Mouse (Mus musculus): ENCODE measurements around the gene Akap12.

DNA sequence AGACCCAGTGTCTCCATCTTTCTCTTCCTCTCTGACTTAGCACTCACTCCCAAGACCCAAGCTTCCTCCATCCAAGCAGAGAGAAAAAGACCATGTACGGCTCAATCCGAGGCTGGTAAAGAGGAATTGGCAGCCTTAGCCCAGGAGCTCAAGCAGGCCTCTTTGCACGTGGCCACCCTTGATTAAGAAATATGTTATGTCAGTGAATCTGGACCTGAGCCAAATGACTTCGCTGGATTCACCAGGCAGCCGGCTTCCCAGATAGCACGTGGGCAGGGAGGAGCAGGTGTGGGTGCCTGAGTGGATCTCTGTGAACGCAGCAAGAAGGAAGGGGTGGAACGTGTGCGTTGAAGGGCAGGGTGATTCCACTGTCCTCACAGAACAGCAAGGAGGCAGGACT is 33.1 kb upstream of the Akap12 start:
- TF ChIP-seq CTCF (IDR thresholded peaks at IDR 0.05; ENCODE audit: low read depth, low read length) (no peak), POLR2A (IDR thresholded peaks at IDR 0.05; ENCODE audit: borderline replicate concordance, low read depth, low read length) (no peak)

Data from bone marrow macrophage, adult 2 months (primary cell).